Mouse (Mus musculus) heart, adult 2 months (tissue): ENCODE measurements around the gene Mobp. TPM values are rescaled to one million over a fixed set of nuclear protein-coding genes. Genes with fewer than 3 reads are reported as not detected.
A peak's percentile ranks its signal among the peaks of the same experiment; 100 is the strongest.

ENCODE experiments used
- DNase-seq, 2 experiments: peaks; one replicate each; pipeline ENCODE4 v3.0.0; 2021
- H3K27ac ChIP-seq: fragments of 200-600 bp; 2 replicates; pipeline ENCODE4 v1.8.1; 2022
- H3K27me3 ChIP-seq: fragments of 200-500 bp; 2 replicates; pipeline ENCODE4 v1.6.1; 2012; ENCODE audit warnings: mild to moderate bottlenecking, low read length, inconsistent platforms, mixed read lengths; ENCODE audit not compliant: control insufficient read depth, insufficient read depth
- H3K36me3 ChIP-seq: fragments of 200-500 bp; 2 replicates; pipeline ENCODE4 v1.6.1; 2012; ENCODE audit warnings: low read length, inconsistent platforms; ENCODE audit not compliant: control insufficient read depth, insufficient read depth
- H3K4me1 ChIP-seq: fragments of 200-500 bp; 2 replicates; pipeline ENCODE4 v1.6.1; 2011; ENCODE audit warnings: low read length; ENCODE audit not compliant: control insufficient read depth, insufficient read depth
- H3K4me3 ChIP-seq: fragments of 200-600 bp; 2 replicates; pipeline ENCODE4 v1.8.1; 2022
- H3K79me2 ChIP-seq: fragments of 200-500 bp; replicated peaks from 2 replicates; pipeline ENCODE4 v1.6.1; 2012; ENCODE audit warnings: mild to moderate bottlenecking, inconsistent platforms, low read length, moderate library complexity, mixed read lengths; ENCODE audit not compliant: control insufficient read depth, insufficient read depth
- H3K9ac ChIP-seq: fragments of 200-500 bp; 2 replicates; pipeline ENCODE4 v1.6.1; 2012; ENCODE audit warnings: low read depth, mild to moderate bottlenecking, control low read depth, inconsistent platforms, low read length, mixed read lengths
- CTCF ChIP-seq: fragments of 200-600 bp; IDR thresholded peaks from 2 replicates; pipeline ENCODE4 v1.8.1; 2022; ENCODE audit warnings: antibody characterized with exemption, mild to moderate bottlenecking, moderate library complexity
- EP300 ChIP-seq: fragments of 200-500 bp; IDR thresholded peaks from 2 replicates; pipeline ENCODE4 v1.6.1; 2011; ENCODE audit warnings: low read depth, low read length, control low read depth; ENCODE audit not compliant: insufficient read depth
- POLR2A ChIP-seq: fragments of 200-500 bp; IDR thresholded peaks from 2 replicates; pipeline ENCODE4 v1.6.1; 2011; ENCODE audit warnings: mild to moderate bottlenecking, low read depth, low read length, control low read depth; ENCODE audit not compliant: insufficient read depth
- WGBS: fragments of 180-500 bp; shearing (Covaris S2); methylation state at CpG from one replicate; pipeline ENCODE4 v1.1.7; 2018; 5-methylcytosine and 5-hydroxymethylcytosine counted together
- intact Hi-C: fragments of 180-260 bp; cut with DNase I; formaldehyde crosslinking; loops from one replicate; pipeline ENCODE4 v1.15.1; 2025
- polyA plus RNA-seq: library from polyadenylated mRNA; depleted of rRNA; stranded (reverse); fragments of >200 nt; gene quantifications from 2 replicates; pipeline ENCODE4 v1.2.3, GENCODE M21; 2012
- total RNA-seq, 2 experiments: library from RNA; stranded (reverse); gene quantifications; 2 replicates each; pipeline ENCODE4 v1.2.3; 2021

Mobp gene
- total and polyA plus RNA-seq, 3 experiments = not detected

GRCm38 (mm10) chr9:120132980-120133754 lies 16.3 kb upstream of the Mobp start:
- peaks cover 3% of the 10 kb centered on the region for H3K36me3 ChIP-seq
- no peak overlapping the region for H3K27ac ChIP-seq
- intact Hi-C loops = no loop called here
- peaks cover 7% of the 10 kb centered on the region for H3K4me1 ChIP-seq
- no peak for TF ChIP-seq EP300
- TF ChIP-seq POLR2A = 0 out of 2 replicates have a peak, but pooled peaks have one; percentile 6
- H3K79me2 ChIP-seq = no peaks in the 10 kb centered on the region
- no peak for DNase-seq
- no peak overlapping the region for H3K9ac ChIP-seq
- no peaks in the 10 kb centered on the region for H3K27me3 ChIP-seq
- 44% methylated on average over 8 of the region's 8 CpGs for WGBS
- no peak overlapping the region for H3K4me3 ChIP-seq

GRCm38 (mm10) chr9:120133755-120134475 lies 15.6 kb upstream of the Mobp start:
- Histone ChIP-seq H3K9ac (no peak overlapping the region), H3K79me2 (no peaks in the 10 kb centered on the region), H3K4me1 (peaks cover 2% of the 10 kb centered on the region), H3K36me3 (peaks cover 3% of the 10 kb centered on the region), H3K4me3 (no peak overlapping the region), H3K27ac (no peak overlapping the region), H3K27me3 (no peaks in the 10 kb centered on the region)
- DNase-seq = no peak
- intact Hi-C loops = no loop called here
- TF ChIP-seq POLR2A (0 out of 2 replicates have a peak, but pooled peaks have one; percentile 7), EP300 (no peak), CTCF (no peak)
- 43% methylated on average over 6 of the region's 6 CpGs for WGBS

GRCm38 (mm10) chr9:120134529-120135160 lies 14.9 kb upstream of the Mobp start:
- Histone ChIP-seq H3K4me3 (no peak overlapping the region), H3K4me1 (no peaks in the 10 kb centered on the region), H3K27ac (no peak overlapping the region), H3K9ac (no peak overlapping the region), H3K79me2 (no peaks in the 10 kb centered on the region), H3K27me3 (no peaks in the 10 kb centered on the region), H3K36me3 (no peaks in the 10 kb centered on the region; the same call in 1 of the 2 replicates)
- intact Hi-C loops = no loop called here
- WGBS = 70% methylated on average over 13 of the region's 13 CpGs
- DNase-seq = no peak
- TF ChIP-seq POLR2A (no peak), CTCF (no peak), EP300 (no peak)

- H3K4me1 ChIP-seq = no peaks in the 10 kb centered on the region
- no peaks in the 10 kb centered on the region for H3K79me2 ChIP-seq
- no peak overlapping the region for H3K9ac ChIP-seq
- no peaks in the 10 kb centered on the region for H3K27me3 ChIP-seq
- no peak for DNase-seq
- no peak overlapping the region for H3K4me3 ChIP-seq
- 87% methylated on average over 11 of the region's 11 CpGs for WGBS
- no peaks in the 10 kb centered on the region for H3K36me3 ChIP-seq
- H3K27ac ChIP-seq = no peak overlapping the region
- intact Hi-C loops = no loop called here
- TF ChIP-seq POLR2A = no peak
These were observed 14.1 kb upstream of the Mobp start for GRCm38 (mm10) chr9:120135454-120135853.

- Histone ChIP-seq H3K36me3 (no peaks in the 10 kb centered on the region), H3K79me2 (no peaks in the 10 kb centered on the region), H3K9ac (no peak overlapping the region), H3K27ac (no peak overlapping the region), H3K4me1 (no peaks in the 10 kb centered on the region), H3K4me3 (no peak overlapping the region), H3K27me3 (no peaks in the 10 kb centered on the region)
- DNase-seq = peak; percentile 62 to 80
- intact Hi-C loops = loop anchor here (2.0 to 5.0 kb wide), 3 partner anchors 30 to 284 kb away; no protein-coding TSS in a partner anchor
- TF ChIP-seq EP300 (peak; percentile 59; the same call in 1 of the 2 replicates), POLR2A (no peak), CTCF (peak; percentile 93)
- WGBS = 6% methylated on average over 4 of the region's 4 CpGs
These were observed 8.9 kb upstream of the Mobp start for GRCm38 (mm10) chr9:120140652-120141051.
